In the genomic region with DNA sequence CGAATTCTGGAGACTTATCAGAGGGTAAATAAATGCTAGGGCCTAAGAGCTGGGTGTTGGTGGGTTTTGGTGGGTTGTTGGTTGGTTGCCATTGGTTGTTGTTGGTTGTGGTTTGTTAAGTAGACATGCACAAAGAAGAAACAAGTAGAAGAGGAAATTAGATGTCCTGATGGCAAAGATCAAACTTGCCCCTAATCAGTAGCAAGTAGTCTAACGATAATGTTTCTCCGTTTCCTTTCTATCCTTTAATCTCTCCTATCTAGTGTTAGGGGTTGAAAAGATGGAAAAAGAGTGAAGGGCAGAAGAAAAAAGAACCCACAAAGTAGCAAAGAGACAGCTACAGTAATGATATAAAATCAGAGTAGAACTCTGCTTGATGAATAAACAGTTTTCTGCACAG, we compare ENCODE assay signal across 21 mouse cellular contexts. TPM values are rescaled to one million over a fixed set of nuclear protein-coding genes. Genes with fewer than 3 reads are reported as not detected.
"Had no signal": no experiment of that assay in that cellular context is flagged by ENCODE, and none has a peak within 500 bp of the region (broad histone marks: within the 10 kb centered on the region; RNA-seq: fewer than 3 reads in every experiment).

No protein-coding gene starts in this region.

- H3K36me3 ChIP-seq: heart, embryonic 10.5 days; heart, embryonic 13.5 days; heart, embryonic 15.5 days; hindbrain, embryonic 13.5 days; hindbrain, embryonic 15.5 days; kidney, embryonic 15.5 days; limb, embryonic 13.5 days; limb, embryonic 15.5 days had no signal

- ATAC-seq: forebrain, postnatal 0 days; hindbrain, postnatal 0 days; intestine, embryonic 16.5 days had no signal

- H3K4me2 ChIP-seq: heart, embryonic 13.5 days; heart, embryonic 15.5 days; hindbrain, embryonic 13.5 days; hindbrain, embryonic 15.5 days; kidney, embryonic 15.5 days; limb, embryonic 13.5 days; limb, embryonic 15.5 days had no signal

- H3K27ac ChIP-seq: heart, embryonic 10.5 days; heart, embryonic 13.5 days; heart, embryonic 15.5 days; hindbrain, embryonic 13.5 days; hindbrain, embryonic 15.5 days; hindbrain, postnatal 0 days; kidney, embryonic 15.5 days; limb, embryonic 13.5 days; limb, embryonic 15.5 days; liver, embryonic 14.5 days had no signal

- H3K4me3 ChIP-seq: heart, embryonic 10.5 days; heart, embryonic 13.5 days; heart, embryonic 15.5 days; hindbrain, embryonic 13.5 days; hindbrain, embryonic 15.5 days; kidney, embryonic 15.5 days; limb, embryonic 13.5 days; limb, embryonic 15.5 days had no signal

- H3K4me1 ChIP-seq: hindbrain, embryonic 13.5 days; hindbrain, embryonic 15.5 days; limb, embryonic 13.5 days had no signal

- DNase-seq: forebrain, postnatal 0 days; gastrocnemius, postnatal 14 days; gastrocnemius, postnatal 36 days; heart, postnatal 14 days; heart, postnatal 36 days; layer of hippocampus, adult 9-11 months; layer of hippocampus, postnatal 36 days; left cerebral cortex, postnatal 4 days had no signal

- H3K27me3 ChIP-seq: heart, embryonic 13.5 days; heart, embryonic 15.5 days; hindbrain, embryonic 15.5 days; kidney, embryonic 15.5 days; limb, embryonic 13.5 days; limb, embryonic 15.5 days had no signal

- H3K9me3 ChIP-seq: heart, embryonic 10.5 days; heart, embryonic 13.5 days; heart, embryonic 15.5 days; hindbrain, embryonic 13.5 days; hindbrain, embryonic 15.5 days; kidney, embryonic 15.5 days; limb, embryonic 13.5 days; limb, embryonic 15.5 days had no signal

- H3K9ac ChIP-seq: forebrain, postnatal 0 days; heart, embryonic 13.5 days; heart, embryonic 15.5 days; hindbrain, embryonic 13.5 days; hindbrain, embryonic 15.5 days; kidney, embryonic 15.5 days; limb, embryonic 13.5 days; limb, embryonic 15.5 days; liver, embryonic 14.5 days had no signal

RNA-seq across cellular contexts. Expression of gene Gp9, which starts 33.2 kb away (rescaled TPM):
- total RNA-seq: gastrocnemius, adult 18-20 months; gastrocnemius, adult 8-10 months; gastrocnemius, postnatal 14 days; gastrocnemius, postnatal 36 days; hindbrain, postnatal 0 days; left cerebral cortex, postnatal 4 days had no signal
